Mouse (Mus musculus) thymus, postnatal 25 days (tissue): ENCODE measurements at regions not wholly inside any gene's neighbourhood (a gene's known extent, or its start where the extent isn't known, plus 50 kb on each side); places are given as distances from the start of the nearest gene placed in this dataset.

Source experiments
- DNase-seq: peaks from one replicate; pipeline ENCODE4 v3.0.0; 2022

GRCm38 (mm10) chr15:97458748-97459221 is 211.7 kb upstream of the Amigo2 start:
- peak; percentile 76 for DNase-seq

DNA sequence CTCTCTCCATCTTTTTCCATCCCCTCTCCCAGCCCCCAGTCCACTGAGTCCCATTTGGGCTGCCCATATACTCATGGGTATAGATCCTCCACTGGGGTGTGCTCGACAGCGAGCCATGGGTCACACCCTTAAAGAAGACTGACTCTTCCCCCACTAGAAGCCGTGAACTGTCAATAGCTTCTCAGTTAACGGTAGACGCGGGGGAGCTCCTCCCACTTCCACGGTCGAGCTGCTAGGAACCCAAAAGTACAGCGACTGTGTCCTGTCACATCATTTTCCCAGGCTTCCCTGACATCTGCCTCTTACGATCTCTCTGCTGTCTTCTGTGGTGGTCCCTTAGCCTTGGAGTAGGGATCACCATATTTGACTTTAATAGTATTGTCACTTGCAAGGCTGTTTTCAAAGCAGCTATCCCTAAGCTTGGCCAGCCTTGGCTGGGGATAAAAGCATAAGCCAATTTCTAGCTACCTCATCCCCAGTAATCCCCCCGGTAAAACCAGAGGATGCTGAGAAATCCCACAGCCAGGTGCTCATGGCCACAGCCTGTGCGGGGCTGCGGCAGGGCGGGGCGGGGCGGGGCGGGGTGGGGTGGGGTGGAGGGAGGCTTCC is 211.2 kb upstream of the Amigo2 start:
- DNase-seq: peak; percentile 41

GRCm38 (mm10) chr15:97457468-97457867 is 210.4 kb upstream of the Amigo2 start:
- DNase-seq: no peak

- no peak for DNase-seq
Observed at GRCm38 (mm10) chr15:97456991-97457390, 209.9 kb upstream of the Amigo2 start.

DNA sequence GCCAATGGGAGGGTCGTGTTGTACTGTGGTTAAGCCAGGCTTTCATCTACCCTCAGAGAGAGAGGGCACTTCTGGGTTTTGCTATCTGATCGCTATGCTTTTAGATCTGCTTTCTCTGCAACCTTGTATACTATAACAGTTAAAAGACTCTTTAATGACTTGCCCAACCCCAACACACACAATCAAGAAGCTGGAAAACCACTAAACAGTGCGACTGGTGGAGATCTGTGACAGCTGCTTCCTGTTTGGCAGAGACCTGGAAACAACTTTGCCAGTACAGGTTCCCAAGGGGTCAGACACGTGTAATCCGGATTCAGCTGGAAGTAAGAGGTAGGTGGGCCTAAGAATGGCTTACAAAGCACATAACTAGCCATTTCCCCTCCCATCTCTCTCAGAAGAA is 208.6 kb upstream of the Amigo2 start:
- peak; percentile 24 for DNase-seq

DNA sequence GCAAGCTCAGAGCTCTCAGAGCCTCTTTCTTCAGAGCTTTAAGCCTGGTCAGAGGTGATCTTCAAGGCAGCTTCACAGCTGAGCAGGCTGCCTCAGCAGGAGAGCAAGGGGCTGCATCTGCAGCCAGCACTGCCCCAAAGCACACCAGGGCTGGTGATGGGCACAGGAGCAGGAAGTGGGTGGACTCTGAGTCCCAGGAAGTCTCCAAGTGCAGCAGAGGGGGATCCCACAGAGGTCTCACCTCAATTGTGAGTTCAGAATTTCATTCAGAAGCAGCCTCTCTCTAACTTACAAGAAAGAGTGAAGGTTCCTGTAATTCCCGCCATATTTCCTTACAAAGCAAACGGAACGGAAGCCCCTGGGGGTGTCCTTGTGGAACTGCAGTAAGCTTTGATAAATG is 202.6 kb upstream of the Amigo2 start:
- no peak for DNase-seq

DNA sequence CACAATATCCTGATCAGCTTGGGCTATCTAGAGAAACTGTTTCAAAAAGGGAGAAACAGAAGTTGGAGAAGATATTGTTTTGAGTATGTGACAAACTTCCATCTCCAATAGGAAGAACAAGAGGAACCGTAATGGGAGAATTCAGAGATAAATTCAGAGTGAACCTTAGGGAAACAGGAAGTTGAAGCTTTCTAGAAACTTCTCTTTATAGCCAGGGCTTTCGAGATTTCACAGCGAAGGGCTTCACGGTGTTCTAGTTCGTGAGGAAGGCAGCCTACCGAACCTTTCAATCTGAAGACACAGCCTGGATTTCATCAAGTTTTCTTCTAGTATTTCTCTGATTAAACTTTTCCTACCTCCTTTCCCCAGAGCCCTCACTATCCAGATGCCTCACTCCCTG is 201.9 kb upstream of the Amigo2 start:
- DNase-seq: no peak

- no peak for DNase-seq
Observed at GRCm38 (mm10) chr15:97448243-97448880, 201.3 kb upstream of the Amigo2 start.

DNA sequence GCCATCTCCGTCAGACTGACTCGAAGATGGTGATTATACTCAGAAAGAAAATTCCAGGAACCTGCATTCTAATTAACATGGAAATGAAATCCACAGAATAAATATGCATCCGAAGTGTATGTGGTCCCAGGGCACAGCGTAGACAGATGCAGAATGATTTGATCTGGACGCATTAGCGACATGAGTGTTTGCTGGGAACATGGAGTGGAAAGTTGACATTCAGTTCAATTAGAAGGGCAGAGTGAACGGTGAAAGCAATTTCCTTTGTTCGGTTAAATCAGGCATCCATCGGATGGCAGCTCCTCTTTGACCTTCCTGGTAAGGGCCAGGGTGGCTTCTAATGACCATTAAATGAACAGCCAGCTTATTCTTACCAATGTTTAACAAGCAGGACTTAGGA is 199.1 kb upstream of the Amigo2 start:
- DNase-seq: no peak

DNA sequence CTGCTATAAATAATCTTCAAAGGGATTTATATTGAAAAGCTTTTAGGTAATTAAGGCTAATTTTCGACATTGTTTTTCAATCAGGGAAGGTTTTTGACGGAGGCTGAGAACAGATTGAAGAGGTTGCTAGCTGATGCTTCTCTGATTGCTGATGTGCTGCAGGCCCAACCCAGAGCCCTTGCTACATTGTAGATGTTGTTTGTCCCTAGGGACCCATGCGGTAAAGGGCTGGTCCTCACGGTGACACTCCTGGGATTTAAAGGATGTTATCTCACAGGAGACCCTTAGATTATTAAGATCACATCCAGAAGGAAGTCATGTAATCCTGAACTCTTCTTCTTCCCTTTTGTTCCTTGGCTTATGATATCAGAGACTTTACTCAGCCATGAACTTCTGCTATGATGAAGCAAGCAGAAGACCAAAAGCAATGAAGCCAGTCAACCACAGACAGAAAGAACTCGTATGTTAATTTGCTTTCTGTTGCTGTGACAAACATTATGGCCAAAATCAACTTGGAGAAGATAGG is 191.2 kb upstream of the Amigo2 start:
- DNase-seq: no peak
